Mouse (Mus musculus): ENCODE measurements at regions not wholly inside any gene's neighbourhood (a gene's known extent, or its start where the extent isn't known, plus 50 kb on each side); places are given as distances from the start of the nearest gene placed in this dataset.

- TF ChIP-seq CTCF (IDR thresholded peaks at IDR 0.05; ENCODE audit: low read depth, low read length) (no peak), POLR2A (IDR thresholded peaks at IDR 0.05; ENCODE audit: extremely low read depth, insufficient read depth, low read length) (no peak)
These were observed 222.4 kb upstream of the Rps6ka3 start for GRCm38 (mm10) chrX:158987676-158988075.
